8 mouse cellular contexts compared by ENCODE assay signal in genomic region chr2:128572726-128573624, GRCm38 (mm10). TPM values are rescaled to one million over a fixed set of nuclear protein-coding genes. Genes with fewer than 3 reads are reported as not detected.
DNase-seq lines count a peak whose midpoint lies in the region; ATAC-seq and TF ChIP-seq lines count a peak whose summit lies in the region.

No protein-coding gene starts in this region.

- no peak overlapping the region for H3K4me2 ChIP-seq in kidney, embryonic 14.5 days (replicated peaks; ENCODE audit: low read depth, low read length)
- no peak overlapping the region for H3K4me2 ChIP-seq in limb, embryonic 14.5 days (replicated peaks; ENCODE audit: low read depth, low read length, severe bottlenecking)

- 48% methylated on average over 16 of the region's 16 CpGs for WGBS in kidney, embryonic 14.5 days
- WGBS in limb, embryonic 14.5 days, result 47% methylated on average over 16 of the region's 16 CpGs

- DNase-seq in 416B (ENCODE audit: low read depth), result peak; percentile 75
- DNase-seq in adrenal gland, adult 2 months, result peak; percentile 78
- peak; percentile 75 for DNase-seq in embryo, embryonic 11.5 days (ENCODE audit: low read depth, low spot score)
- peak; percentile 62 to 77 for DNase-seq in gastrocnemius, postnatal 4 days (ENCODE audit: low spot score in 2 of 2)
- peak; percentile 93 for DNase-seq in limb, embryonic 14.5 days (ENCODE audit: low spot score)
- peak; percentile 85 for DNase-seq in naive thymus-derived CD4-positive, alpha-beta T cell, adult 2 months (ENCODE audit: low read depth)
- peak; percentile 67 to 86 for DNase-seq in spleen, postnatal 4 days (ENCODE audit: low spot score in 2 of 2)

- H3K36me3 ChIP-seq in kidney, embryonic 14.5 days (ENCODE audit: control insufficient read depth, insufficient read depth, low read length), result no peaks in the 10 kb centered on the region
- no peaks in the 10 kb centered on the region for H3K36me3 ChIP-seq in limb, embryonic 14.5 days (ENCODE audit: control insufficient read depth, insufficient read depth, low read length)

- H3K4me1 ChIP-seq in kidney, embryonic 14.5 days (ENCODE audit: control insufficient read depth, insufficient read depth, low read length), result no peaks in the 10 kb centered on the region
- peaks cover 5% of the 10 kb centered on the region; the same call in 1 of the 2 replicates for H3K4me1 ChIP-seq in limb, embryonic 14.5 days (ENCODE audit: control insufficient read depth, insufficient read depth, low read length)

- no peak for TF ChIP-seq POLR2A in limb, embryonic 14.5 days (IDR thresholded peaks at IDR 0.05; ENCODE audit: borderline replicate concordance, extremely low read depth, insufficient read depth, insufficient read length)

- H3K27me3 ChIP-seq in kidney, embryonic 14.5 days (ENCODE audit: control insufficient read depth, insufficient read depth, low read length), result no peaks in the 10 kb centered on the region
- no peaks in the 10 kb centered on the region for H3K27me3 ChIP-seq in limb, embryonic 14.5 days (ENCODE audit: control insufficient read depth, insufficient read depth, low read length)

- H3K4me3 ChIP-seq in kidney, embryonic 14.5 days (ENCODE audit: low read length), result no peak overlapping the region
- H3K4me3 ChIP-seq in limb, embryonic 14.5 days (replicated peaks; ENCODE audit: low read length), result no peak overlapping the region

- peak; percentile 85; the same call in 1 of the 2 replicates for ATAC-seq in kidney, embryonic 14.5 days (ENCODE audit: low FRiP score, low TSS enrichment)
- peak; percentile 63; the same call in 1 of the 2 replicates for ATAC-seq in limb, embryonic 14.5 days (ENCODE audit: low FRiP score, low read depth)

- H3K27ac ChIP-seq in kidney, embryonic 14.5 days (ENCODE audit: low read depth, low read length), result no peak overlapping the region
- H3K27ac ChIP-seq in limb, embryonic 14.5 days (replicated peaks; ENCODE audit: low read depth, low read length), result no peak overlapping the region

- no peaks in the 10 kb centered on the region for H3K9me3 ChIP-seq in kidney, embryonic 14.5 days (ENCODE audit: control insufficient read depth, low read length)
- H3K9me3 ChIP-seq in limb, embryonic 14.5 days (ENCODE audit: control insufficient read depth, low read length), result no peaks in the 10 kb centered on the region

- no peak overlapping the region for H3K9ac ChIP-seq in kidney, embryonic 14.5 days (ENCODE audit: low read depth, low read length)
- no peak overlapping the region for H3K9ac ChIP-seq in limb, embryonic 14.5 days (ENCODE audit: low read depth, low read length, severe bottlenecking)

RNA-seq across cellular contexts. Expression of gene Spdye4c, which starts 18.0 kb away (rescaled TPM):
- total RNA-seq in adrenal gland, adult 2 months (2021), result not detected
- polyA plus RNA-seq in adrenal gland, adult 2 months (2012; rRNA removed), result not detected in 2 replicates
- total RNA-seq in gastrocnemius, postnatal 4 days (2021), result not detected
- not detected in 2 replicates for polyA plus RNA-seq in kidney, embryonic 14.5 days (2014; fragmentation: Nextera tagmentation; extraction: Ambion mirVana)
- not detected in 2 replicates for polyA plus RNA-seq in limb, embryonic 14.5 days (2012; rRNA removed)
- not detected in 2 replicates for polyA plus RNA-seq in limb, embryonic 14.5 days (2014; fragmentation: Nextera tagmentation; extraction: Ambion mirVana)
